Mouse (Mus musculus): ENCODE measurements around the gene Smarca4.

The Smarca4 gene

GRCm38 (mm10) chr9:21750370-21750769 is 134.4 kb downstream of the Smarca4 start:
- no peak for DNase-seq (ENCODE audit: low read depth, low spot score)

DNA sequence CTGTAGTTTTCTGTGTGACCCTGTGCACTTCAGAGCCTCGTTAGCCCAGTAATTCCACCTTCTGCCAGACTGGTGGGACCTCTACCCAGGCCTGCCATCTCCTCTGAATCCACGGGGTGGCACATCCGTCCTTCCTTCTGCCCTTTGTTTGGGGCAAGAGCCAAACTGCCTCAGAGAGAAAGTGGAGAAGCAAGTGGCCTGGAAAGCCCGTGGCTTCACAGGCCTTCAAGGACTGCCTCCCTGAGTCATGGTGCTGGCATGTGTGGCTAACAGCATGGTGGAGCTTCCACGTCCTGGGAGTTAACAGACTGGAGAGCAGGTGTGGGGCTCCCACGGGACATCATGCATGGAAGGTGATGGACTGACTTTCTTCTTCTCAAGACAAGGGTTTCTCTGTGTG is 135.4 kb downstream of the Smarca4 start:
- DNase-seq (ENCODE audit: low read depth, low spot score), result no peak

DNA sequence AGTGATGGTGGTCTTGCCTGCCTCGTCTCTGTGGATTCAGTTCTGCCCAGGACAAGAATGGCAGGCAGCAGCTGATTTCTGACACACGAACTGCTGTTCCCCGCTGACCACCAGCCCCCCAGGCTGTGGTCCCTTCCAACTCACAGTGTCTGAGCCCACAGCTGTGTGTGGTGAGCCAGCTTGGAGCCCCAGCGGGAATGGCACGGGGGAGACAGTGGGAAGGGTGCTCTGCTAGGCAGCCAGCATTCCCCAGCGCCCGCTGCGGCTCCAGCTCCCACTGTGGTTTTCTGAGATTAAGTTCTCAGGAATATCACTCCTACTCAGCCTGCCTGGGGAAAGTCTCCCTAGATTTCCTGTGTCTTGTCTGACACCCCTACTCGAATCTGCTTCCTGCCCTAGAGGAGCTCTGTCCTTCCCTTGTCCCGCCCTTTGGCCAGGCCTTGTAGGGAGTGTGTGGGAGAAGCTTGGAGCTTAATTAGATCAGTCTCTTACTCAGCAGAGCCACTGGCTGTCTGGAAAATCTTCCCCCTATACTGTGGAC is 136.4 kb downstream of the Smarca4 start:
- no peak for DNase-seq (ENCODE audit: low read depth, low spot score)
